Mouse (Mus musculus): ENCODE data around the gene Gm20219. TPM values are rescaled to one million over a fixed set of nuclear protein-coding genes. Genes with fewer than 3 reads are reported as not detected.

Gene Gm20219
- total and polyA plus RNA-seq, 3 experiments = 0.62 to 3.1 TPM; not detected in 1

DNA sequence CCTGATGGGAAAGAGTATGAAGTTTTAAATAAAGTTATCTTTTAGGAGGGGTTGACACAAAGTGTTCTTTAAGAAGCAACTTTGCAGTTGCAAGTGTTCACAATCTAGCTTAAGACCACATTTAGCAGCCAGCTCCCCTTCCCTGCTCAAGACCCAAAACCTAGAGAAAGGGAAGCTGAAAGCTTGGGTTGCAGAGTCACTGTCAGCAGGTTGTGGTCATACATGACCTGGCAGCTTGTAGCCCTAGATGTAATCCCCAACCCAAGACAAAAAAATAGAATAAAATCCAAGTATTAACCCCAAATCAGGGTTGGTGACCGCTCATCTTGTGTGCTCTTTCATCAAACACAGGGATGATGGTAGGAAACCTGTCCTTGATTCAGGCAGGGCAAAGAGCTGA is 28.9 kb upstream of the Gm20219 start:
- Histone ChIP-seq H3K4me3 (ENCODE audit: control insufficient read depth in 1 of 2, insufficient read depth in 1 of 2, low read depth in 2 of 2, low read length in 2 of 2) (peak overlapping the region; percentile 80 to 85), H3K4me1 (ENCODE audit: control insufficient read depth in 1 of 2, insufficient read depth in 2 of 2, low read length in 2 of 2) (peaks cover 12 to 31% of the 10 kb centered on the region in 2 experiments; a peak in 3 of 4 replicates), H3K27me3 (ENCODE audit: control insufficient read depth in 1 of 2, insufficient read depth in 2 of 2, low read length in 2 of 2) (no peaks in the 10 kb centered on the region), H3K9me3 (replicated peaks; ENCODE audit: insufficient read depth, low read length) (no peaks in the 10 kb centered on the region), H3K27ac (ENCODE audit: control insufficient read depth, low read depth, low read length) (peak overlapping the region; percentile 95), H3K9ac (ENCODE audit: control insufficient read depth, low read depth, low read length, poor library complexity, severe bottlenecking) (peak overlapping the region; percentile 96), H3K36me3 (ENCODE audit: control insufficient read depth in 1 of 2, insufficient read depth in 2 of 2, low read length in 2 of 2) (peaks cover 28 to 29% of the 10 kb centered on the region in 2 experiments), H3K79me2 (ENCODE audit: control insufficient read depth, insufficient read depth, low read length, poor library complexity) (peaks cover 87% of the 10 kb centered on the region)
- DNase-seq (ENCODE audit: low read depth, low spot score) = peak; percentile 52
- TF ChIP-seq ETS1 (IDR thresholded peaks at IDR 0.05; ENCODE audit: low read depth, low read length) (0 out of 2 replicates have a peak, but pooled peaks have one; percentile 10), NRF1 (IDR thresholded peaks at IDR 0.05; ENCODE audit: insufficient read depth, low read depth, low read length, poor library complexity, severe bottlenecking) (no peak), ZNF384 (IDR thresholded peaks at IDR 0.05; ENCODE audit: low read depth, low read length) (no peak), HCFC1 (IDR thresholded peaks at IDR 0.05; ENCODE audit: low read depth, low read length) (0 out of 2 replicates have a peak, but pooled peaks have one; percentile 4)

DNA sequence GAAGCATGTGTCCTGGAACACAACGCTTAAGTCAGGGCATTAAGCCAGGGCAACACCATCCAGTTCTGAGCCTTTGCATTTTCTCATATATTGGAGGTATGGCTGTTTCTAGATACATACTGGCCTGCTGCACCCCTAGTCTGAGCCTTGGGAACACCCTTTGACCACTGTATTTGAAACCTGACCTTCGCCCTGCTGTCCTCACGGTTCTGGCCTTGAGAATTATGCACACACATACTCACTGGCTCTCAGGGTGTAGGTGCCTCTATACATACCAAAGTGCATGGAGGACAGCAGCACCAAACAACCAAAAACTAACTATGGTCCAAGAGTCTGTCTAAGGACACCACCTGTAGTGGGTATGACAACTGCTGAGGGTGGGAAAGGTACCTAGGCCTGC is 18.8 kb upstream of the Gm20219 start:
- no peaks in the 10 kb centered on the region for H3K9me3 ChIP-seq (replicated peaks; ENCODE audit: insufficient read depth, low read length)
- H3K36me3 ChIP-seq (ENCODE audit: control insufficient read depth in 1 of 2, insufficient read depth in 2 of 2, low read length in 2 of 2) = peaks cover 0 to 27% of the 10 kb centered on the region in 2 experiments; a peak in 2 of 4 replicates
- TF ChIP-seq POLR2A (IDR thresholded peaks at IDR 0.05; ENCODE audit: control insufficient read depth in 1 of 2, insufficient read depth in 1 of 2, low read depth in 1 of 2, low read length in 2 of 2, poor library complexity in 1 of 2) (peak in 1 of 2 experiments; percentile 30; a peak in 1 of 4 replicates), RAD21 (IDR thresholded peaks at IDR 0.05; ENCODE audit: low read depth, low read length) (no peak)
- DNase-seq (ENCODE audit: low read depth, low spot score) = no peak
- H3K79me2 ChIP-seq (ENCODE audit: control insufficient read depth, insufficient read depth, low read length, poor library complexity) = peaks cover 2% of the 10 kb centered on the region; the same call in 1 of the 2 replicates
- no peak overlapping the region for H3K4me3 ChIP-seq (ENCODE audit: control insufficient read depth in 1 of 2, insufficient read depth in 1 of 2, low read depth in 2 of 2, low read length in 2 of 2)
- no peaks in the 10 kb centered on the region for H3K4me1 ChIP-seq (ENCODE audit: control insufficient read depth in 1 of 2, insufficient read depth in 2 of 2, low read length in 2 of 2)
- no peaks in the 10 kb centered on the region for H3K27me3 ChIP-seq (ENCODE audit: control insufficient read depth in 1 of 2, insufficient read depth in 2 of 2, low read length in 2 of 2)
- no peak overlapping the region for H3K27ac ChIP-seq (ENCODE audit: control insufficient read depth, low read depth, low read length)
- H3K9ac ChIP-seq (ENCODE audit: control insufficient read depth, low read depth, low read length, poor library complexity, severe bottlenecking) = no peak overlapping the region

DNA sequence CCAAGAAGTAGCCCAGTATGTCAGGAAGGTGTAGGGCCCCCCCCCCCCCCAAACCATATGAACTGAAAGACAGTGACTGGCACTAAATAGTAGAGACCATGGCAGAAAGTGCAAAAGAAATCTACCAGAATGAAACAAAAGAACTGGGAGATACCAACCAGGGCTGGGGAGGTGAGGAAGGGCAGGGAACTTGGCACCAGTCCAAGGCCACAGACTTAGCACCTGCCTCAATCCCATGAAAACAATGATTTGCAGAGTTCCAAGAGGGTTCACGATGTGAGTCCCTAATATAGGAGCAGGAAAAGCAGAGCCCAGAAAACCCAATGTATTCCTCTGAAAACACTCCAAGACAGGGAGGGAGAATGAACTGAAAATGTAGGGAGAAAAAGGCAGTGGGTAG is 18.0 kb upstream of the Gm20219 start:
- H3K79me2 ChIP-seq (ENCODE audit: control insufficient read depth, insufficient read depth, low read length, poor library complexity) = peaks cover 2% of the 10 kb centered on the region; the same call in 1 of the 2 replicates
- H3K9ac ChIP-seq (ENCODE audit: control insufficient read depth, low read depth, low read length, poor library complexity, severe bottlenecking) = no peak overlapping the region
- H3K27me3 ChIP-seq (ENCODE audit: control insufficient read depth in 1 of 2, insufficient read depth in 2 of 2, low read length in 2 of 2) = no peaks in the 10 kb centered on the region
- TF ChIP-seq RCOR1 (IDR thresholded peaks at IDR 0.05; ENCODE audit: low read depth, low read length) = no peak
- TF ChIP-seq EP300 (IDR thresholded peaks at IDR 0.05; ENCODE audit: low read depth in 1 of 2, low read length in 2 of 2) = no peak
- no peak for TF ChIP-seq RAD21 (IDR thresholded peaks at IDR 0.05; ENCODE audit: low read depth, low read length)
- TF ChIP-seq CTCF (IDR thresholded peaks at IDR 0.05 in 2 of 3, conservative IDR thresholded peaks at IDR 0.05 in 1 of 3; ENCODE audit: control insufficient read depth in 1 of 3, insufficient read depth in 1 of 3, low read depth in 2 of 3, low read length in 3 of 3, poor library complexity in 1 of 3, severe bottlenecking in 1 of 3) = no peak
- no peak for TF ChIP-seq MXI1 (IDR thresholded peaks at IDR 0.05; ENCODE audit: low read depth, low read length)
- no peak for TF ChIP-seq MAFK (IDR thresholded peaks at IDR 0.05; ENCODE audit: borderline replicate concordance, low read depth, low read length)
- TF ChIP-seq NELFE (IDR thresholded peaks at IDR 0.05; ENCODE audit: low read depth, low read length) = no peak
- no peak overlapping the region for H3K4me3 ChIP-seq (ENCODE audit: control insufficient read depth in 1 of 2, insufficient read depth in 1 of 2, low read depth in 2 of 2, low read length in 2 of 2)
- H3K9me3 ChIP-seq (replicated peaks; ENCODE audit: insufficient read depth, low read length) = no peaks in the 10 kb centered on the region
- no peaks in the 10 kb centered on the region for H3K4me1 ChIP-seq (ENCODE audit: control insufficient read depth in 1 of 2, insufficient read depth in 2 of 2, low read length in 2 of 2)
- peaks cover 0 to 20% of the 10 kb centered on the region in 2 experiments; a peak in 2 of 4 replicates for H3K36me3 ChIP-seq (ENCODE audit: control insufficient read depth in 1 of 2, insufficient read depth in 2 of 2, low read length in 2 of 2)
- no peak overlapping the region for H3K27ac ChIP-seq (ENCODE audit: control insufficient read depth, low read depth, low read length)
- DNase-seq (ENCODE audit: low read depth, low spot score) = no peak

Data from MEL (cell line).